Mouse (Mus musculus) kidney, postnatal 36 days (tissue): Measurements from ENCODE around the gene Abtb2.
A peak's percentile ranks its signal among the peaks of the same experiment; 100 is the strongest.

ENCODE experiments used
- DNase-seq, 2 experiments: peaks; one replicate each; pipeline ENCODE4 v3.0.0; 2021 to 2022; ENCODE audit warnings: mixed read lengths in 2 of 2

The Abtb2 gene

DNA sequence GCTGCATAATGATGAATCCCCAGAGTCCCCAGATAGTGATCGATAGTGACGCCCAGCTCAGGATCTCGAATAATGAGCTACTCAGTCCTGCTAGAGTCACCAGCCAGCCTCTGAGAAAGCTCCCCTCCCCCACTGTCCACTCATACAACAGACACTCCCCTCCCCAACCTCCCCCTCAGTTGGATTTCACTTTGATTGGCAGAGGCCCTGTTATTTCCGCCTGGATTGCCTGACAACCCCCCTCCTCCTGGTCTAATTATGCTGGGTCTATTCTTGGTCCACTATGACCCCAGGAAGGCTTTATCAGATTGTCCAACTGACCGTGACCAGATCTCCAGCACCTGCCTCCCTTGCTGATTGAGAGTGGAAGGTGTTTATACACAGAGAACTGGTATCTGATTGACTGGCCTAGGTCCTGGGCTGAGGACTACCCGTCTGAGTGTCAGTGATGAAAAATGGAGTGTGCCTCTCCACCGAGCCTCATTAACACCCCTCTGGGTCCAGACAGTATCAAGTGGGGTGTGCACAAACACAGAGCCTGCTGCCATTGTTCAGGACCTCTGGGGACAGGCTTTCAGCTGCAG lies 59.3 kb downstream of the Abtb2 start:
- DNase-seq = peak; percentile 40 to 61

DNA sequence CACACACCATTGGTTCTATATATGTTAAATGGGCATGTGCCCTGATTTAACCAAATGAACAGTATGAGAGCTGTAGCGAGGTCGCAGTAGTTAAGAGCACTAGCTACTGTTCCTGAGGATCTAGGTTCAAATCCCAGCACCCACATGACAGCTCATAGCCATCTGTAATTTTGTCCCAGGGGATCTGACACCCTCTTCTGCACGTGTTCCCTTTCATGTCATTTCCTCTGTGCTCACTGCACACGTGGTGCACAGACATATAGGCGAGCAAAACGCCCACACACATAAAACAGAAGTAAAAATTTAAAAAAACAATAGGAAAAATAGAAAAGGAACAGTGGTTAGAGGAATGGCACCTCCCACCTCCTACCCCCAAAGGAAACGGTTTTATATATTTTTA lies 61.0 kb downstream of the Abtb2 start:
- DNase-seq = no peak

DNA sequence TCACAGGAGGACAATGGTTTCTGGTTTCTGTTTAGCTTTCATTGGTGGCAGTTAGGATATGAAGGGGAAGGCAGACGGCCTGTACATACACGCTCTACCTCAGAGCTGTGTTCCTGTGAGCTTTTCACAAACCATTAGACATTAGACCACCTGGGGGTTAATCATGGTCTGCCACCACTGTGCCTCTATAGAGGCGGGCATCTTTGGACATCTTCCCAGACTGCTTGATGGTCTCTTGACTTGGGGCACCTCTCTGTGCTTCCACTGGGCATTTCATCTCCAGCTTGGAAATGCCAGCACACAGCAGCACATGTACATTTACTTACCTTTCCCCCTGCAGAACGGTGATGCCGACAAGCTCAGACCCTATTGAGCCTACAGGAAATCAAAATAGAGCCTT lies 63.8 kb downstream of the Abtb2 start:
- no peak for DNase-seq

DNA sequence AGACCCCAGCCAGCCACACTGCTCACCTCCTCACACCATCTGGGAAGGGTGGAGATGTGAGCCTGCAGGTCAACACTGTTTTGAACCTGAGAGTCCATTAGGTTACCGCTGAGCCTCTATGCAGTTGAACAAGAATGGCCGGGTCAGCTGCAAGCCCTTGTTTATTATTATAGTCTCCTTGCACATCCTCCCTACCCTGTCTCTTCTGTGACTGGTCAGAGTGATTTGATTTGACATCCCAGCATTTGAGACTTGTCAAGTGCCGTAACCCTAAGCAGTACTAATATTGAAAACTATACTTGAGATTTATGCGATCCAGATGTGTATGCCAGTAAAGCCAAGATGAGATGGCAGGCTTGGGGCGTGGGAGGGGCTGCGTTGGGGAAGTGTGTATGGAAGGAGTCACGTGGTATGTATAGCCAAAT lies 65.2 kb downstream of the Abtb2 start:
- DNase-seq = no peak

DNA sequence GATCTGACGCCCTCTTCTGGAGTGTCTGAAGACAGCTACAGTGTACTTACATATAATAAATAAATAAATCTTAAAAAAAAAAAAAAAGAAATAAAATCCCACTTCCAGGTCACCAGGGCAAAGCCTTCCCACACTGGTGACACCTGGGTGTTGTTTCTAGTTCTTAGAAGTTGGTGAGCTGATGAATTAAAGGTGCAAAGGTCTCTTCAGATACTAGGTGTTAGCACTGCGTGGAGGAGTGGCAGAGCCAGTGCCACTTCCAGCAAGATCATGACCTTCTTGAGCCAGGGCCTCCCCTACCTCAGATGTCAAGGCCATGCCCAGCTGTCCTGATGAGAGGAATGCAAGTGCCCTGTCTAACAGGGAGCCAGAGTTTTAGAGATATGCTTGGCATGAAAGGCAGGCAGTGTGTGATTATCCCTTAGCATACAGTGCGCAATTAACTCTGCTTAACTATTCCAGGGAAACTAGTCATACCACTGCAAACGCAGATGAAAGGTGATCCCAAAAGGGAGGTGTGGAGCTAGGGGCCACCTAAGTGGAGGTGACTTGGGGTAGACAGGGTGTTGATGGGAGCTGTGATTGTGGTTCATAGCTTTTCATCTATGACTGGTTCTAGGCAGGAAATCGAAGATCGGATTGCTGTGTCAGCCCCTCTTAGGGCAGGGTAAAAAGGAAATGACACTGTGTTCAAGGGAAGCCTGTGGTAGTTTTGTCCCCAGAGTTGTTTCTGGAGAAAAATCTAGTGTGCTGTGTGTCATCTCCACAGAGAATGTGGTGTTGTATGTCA lies 66.2 kb downstream of the Abtb2 start:
- DNase-seq = peak in 1 of 2 experiments; percentile 14

DNA sequence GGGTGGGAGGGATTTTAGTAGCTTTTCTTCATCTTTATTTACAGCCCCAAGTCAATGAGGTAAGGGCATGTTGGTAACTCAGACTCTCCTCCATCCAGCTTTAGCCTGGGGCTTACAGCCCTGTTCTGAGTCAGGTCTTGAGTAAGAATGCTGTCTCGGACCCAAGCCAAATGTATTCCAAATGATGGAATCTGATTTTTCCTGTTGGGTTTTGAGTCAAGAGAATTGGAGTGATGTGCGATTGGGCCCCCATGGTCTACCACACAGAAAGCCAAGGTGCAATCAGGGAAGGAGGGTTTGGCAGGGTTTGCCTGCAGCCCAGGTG lies 66.8 kb downstream of the Abtb2 start:
- no peak for DNase-seq

DNA sequence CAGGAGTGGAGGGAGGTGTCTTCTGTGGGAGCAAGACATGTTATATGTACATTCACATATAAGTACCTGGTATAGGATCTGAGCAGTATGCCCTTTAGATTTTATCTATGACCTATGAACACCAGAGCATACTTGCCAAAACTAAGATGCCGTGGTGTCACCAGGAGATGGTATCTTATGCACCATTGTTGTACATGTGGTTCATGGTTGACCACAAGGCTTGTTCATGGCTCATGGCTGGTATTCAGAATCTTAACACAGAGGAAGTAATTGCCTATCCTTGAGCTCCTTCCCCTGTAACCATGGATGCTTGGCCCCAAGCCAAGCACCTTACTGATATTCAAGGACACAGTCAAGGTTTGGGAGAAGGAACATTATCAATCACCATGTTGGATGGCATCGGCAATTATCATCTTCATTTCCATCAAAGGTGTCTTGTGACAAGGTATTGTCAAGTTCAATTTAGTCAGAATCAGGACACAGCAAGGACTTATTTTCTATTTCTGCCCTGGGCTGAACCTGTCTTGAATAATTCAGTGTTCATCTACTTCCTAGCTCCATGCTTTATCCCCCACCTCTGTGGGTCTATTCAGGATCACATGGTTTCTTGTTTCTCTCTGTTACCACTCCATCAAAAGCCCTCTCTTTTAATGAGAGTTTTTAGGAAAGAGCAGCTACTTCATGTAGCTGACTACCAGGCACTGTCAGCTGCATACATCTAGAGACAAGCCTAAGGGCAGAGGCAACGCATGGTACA lies 69.8 kb downstream of the Abtb2 start:
- no peak for DNase-seq

DNA sequence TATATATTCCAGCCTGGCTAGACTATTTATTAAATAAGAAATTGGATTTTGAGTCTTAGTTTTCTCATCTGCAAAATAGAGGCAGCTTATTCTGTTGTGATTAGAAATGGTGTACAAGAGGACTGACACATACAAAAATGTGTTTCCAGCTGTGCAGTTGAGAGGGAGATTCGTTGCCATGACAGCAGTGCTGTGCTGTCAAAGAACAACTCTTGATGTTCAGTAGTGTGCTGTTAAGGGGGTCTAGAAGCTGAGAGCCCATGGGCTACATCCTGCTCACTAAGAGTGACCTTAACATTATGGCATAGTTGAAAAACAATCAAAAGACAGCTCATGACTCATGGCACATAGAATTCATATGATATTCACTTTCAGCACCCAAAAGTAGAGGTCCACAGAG lies 71.3 kb downstream of the Abtb2 start:
- DNase-seq = no peak

DNA sequence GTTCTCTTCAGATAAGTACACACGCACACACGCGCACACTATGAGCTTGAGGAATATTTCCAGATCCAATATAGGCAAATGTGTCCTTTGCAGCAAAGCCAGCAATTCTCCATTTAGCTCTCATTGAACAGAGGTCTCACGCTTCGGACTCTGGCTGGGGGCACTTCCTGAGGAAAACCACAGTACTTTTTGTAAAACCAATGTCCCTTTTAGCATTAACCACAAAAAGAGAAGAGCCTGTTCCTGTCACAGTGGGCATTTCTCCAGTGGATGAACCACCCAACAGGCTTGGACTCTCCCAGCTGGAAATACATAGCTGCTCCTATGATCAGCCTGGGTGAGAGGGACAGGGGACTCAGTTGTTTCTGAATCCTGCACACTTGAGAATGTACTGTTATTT lies 71.8 kb downstream of the Abtb2 start:
- no peak for DNase-seq

DNA sequence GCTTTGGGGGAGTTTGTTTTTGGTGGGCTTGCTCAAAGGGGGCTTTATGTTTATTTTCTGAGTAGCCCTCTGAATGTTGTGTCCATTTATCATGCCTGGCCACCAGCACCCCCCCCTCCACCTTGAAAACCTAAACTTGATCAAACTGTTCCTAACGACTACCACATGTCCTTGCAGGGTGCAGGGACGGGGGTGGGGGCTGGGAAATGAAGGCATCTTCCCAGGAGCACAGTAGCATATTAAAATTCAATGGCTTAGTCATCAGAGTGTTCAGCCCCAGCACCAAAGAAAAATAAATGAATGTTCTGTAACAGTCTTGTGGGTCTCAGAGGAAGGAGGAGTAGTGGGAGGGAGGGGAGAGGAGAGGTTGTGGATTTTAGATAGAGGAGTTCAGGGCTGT lies 73.6 kb downstream of the Abtb2 start:
- no peak for DNase-seq

DNA sequence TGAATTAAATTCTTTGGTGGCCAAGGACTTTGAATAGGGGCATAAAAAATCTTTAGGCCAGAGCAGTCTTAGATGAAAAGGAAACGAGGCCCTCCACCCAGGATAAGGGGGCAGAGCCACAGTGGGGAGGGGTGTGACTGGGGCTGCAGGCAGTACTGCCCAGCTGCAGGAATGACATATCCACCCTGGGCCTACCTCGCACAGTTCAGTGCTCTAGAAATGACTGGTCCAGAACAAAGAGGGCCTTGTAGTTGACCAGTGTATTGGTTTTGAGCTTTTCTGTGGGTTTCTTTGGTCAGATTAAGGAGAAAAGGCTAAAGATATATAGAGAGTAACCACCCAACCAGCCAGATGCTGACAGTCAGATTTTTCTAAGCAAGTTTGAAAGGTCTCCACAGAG lies 74.8 kb downstream of the Abtb2 start:
- DNase-seq = no peak

DNA sequence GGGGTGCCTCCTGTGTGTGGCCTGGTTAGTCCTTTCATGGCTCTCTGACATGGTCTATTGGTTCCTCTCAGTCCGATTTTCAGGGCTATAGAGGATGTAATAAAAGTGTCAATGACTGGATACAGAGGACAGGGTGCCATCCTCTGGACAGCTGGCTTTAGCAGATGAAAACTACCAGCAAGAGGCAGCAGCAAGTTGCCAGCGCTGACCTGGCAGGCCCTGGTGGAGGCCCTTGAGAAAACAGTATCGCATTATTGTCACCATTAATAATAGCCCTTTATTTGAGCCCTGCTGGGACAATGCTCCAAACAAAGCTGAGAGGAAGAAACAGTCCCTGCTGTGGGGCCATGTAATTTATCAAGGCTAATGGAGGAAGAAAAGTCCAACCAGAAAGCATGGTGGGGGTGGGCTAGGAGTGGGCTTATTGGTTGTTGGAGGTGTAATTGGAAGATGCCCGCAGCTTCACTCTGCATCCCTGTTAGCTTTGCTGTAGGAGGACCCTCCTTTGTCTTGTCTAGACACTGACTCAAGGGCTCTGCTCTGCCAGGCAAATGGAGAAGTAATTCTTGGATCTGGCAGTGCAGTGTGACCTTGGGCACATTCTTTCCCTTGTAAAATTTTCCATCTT lies 77.6 kb downstream of the Abtb2 start:
- DNase-seq = no peak

DNA sequence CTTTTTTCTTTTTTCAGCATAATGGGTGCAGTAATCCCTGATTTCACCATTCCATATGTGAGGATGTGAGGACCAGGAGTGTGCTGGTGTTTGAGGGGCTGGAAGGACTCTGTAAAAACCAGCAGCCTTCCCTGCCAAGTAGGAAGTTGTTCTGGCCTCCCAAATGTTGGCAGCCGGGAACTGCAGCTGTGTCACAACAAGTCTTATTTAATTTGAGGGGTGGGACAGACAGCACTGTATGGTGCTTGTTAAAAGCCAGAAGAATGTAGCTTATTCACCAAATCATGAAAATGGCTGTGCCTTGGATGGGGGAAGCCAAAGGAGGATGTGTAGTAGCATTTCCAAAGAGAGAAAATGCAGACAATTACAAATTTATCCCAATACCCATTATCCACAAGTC lies 78.3 kb downstream of the Abtb2 start:
- DNase-seq = no peak

DNA sequence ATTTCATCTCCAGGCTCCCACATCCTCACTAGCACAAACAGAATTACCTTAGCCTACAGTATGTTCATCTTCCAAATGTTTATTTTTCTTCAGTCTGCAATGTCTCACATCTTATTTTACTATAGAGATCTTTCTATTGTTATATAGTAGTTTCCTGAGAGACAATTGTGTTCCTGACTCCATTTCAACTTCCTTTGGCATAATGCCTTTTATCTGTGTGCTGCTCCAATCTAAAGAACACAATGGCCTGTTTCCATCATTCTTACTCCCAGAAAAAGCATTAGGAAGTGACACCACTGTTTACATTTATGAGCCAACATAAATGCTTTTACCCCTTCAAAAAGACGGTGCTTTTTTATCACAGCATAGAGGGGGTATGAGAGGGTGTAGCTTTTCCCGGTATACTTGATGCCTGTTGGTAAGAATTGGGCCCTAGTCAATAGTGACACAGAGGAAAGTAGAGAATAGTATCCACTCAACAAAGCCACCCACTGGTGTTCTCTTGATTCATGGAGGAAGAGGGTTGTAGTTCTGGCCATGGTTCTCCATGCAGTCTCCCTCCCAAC lies 84.3 kb downstream of the Abtb2 start:
- no peak for DNase-seq

DNA sequence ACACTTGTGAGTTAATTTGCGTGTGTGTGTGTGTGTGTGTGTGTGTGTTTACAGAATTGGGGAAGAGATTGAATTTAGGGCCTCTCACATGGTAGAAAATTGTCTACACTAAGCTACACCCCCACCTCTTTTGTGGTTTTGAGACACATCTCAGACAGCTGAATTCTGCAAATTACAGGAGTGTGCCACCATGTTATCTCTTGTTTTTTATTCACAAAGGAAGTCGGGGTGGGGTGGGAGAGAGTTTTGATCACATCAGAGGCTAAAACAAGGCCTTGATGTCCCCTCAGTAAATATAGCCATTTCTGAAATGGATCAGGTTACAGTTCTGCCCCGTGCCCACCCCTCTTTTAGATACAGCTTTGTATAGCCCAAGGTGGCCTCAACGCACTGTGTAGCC lies 86.0 kb downstream of the Abtb2 start:
- DNase-seq = no peak

DNA sequence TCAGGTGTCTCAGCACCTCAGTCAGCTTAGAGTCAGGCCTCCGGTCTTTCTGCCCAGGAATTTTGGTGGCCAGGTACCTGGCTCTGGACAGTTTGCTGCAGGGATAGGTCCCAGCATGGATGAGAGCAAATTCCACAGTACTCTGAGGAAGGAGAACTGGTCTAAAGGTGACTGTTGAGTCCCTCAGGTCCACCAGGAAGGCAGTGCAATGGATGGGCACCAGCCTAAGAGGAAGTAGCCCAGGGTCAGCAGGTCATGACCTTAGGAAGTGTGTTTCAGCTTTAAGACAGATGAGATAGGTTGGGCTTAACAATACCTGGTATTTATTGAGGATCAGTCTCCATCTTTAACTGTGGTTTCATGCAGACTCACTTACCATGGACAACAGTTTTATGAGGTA lies 88.9 kb downstream of the Abtb2 start:
- no peak for DNase-seq

DNA sequence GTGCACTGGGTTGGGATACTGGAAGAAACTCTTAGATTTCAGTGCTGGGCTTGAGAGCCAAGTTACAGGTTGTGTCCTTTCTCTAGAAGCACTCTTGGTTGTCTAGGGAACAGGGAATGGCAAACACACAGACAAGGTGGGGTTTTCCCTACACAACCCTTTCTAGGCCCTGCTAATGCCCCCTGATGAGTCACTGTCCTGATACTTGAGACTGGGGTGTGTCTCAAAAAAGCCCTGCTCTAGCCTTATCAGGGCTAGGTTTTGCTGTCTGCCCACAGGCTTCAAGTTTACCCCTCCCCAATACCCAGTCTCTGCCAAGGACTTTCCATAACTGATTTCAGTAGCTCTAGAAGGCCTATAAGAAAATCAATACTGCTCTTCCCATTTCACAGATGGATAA lies 89.9 kb downstream of the Abtb2 start:
- no peak for DNase-seq

DNA sequence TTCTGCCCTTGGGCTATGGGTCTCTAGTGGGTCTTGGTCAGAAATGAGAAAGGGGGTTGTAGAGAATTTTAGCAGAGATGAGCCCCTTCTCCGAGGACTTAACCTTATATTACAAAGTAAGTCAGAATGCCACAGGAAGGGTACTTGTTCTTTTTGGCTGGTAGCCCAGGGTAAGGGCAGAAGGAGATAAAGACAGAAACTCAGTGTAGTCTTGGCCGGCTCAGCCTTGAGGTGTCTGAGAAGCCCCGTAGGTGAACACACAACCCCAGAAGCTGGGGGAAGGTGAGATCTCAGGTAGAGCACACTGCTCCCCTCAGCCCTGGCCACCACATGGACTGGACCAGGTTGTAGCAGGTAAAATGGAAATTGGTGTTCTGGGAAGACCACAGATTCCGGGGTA lies 93.1 kb downstream of the Abtb2 start:
- DNase-seq = no peak

DNA sequence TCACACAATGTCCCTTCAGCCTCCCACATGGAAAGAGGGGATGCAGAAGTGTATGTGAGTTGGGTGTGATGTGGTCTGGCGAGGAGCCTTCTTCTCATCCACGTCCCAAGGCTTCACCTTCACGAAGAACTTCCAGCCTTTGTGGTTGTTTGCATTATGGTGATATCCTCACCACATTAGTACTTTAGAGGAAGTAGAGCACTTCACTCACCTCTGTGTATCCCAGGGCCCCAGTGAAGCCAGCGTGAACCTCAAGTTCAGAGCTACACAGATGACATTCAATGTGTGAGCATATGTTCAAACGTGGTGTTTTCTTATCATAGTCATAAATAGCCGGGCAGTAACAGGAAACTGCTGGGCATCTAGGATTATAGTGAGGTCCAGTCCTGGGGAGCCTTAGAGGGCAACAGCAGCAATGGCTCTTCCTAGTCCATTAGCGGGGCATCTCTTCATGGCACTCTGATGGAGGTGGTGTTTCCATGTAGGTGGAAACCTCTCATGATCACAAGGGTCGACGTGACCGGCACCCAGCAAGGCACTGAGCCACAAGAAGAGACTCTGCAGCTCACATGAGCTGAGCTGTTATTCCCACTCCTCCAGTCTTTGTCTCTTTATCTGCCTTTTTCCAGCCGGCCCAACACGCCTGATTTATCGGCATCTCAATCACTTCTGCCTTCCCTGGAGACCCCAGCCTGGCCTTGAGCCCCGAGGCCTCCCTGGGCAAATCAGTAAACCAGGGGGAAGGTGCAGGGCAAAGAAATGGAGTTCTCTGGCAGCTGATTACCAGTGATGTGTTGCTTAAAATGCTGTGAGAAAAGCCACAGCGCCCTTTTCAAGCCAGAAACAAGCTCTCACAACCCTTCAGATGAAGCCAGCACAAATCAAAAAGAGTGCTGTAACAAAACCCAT lies 93.8 kb downstream of the Abtb2 start:
- no peak for DNase-seq

DNA sequence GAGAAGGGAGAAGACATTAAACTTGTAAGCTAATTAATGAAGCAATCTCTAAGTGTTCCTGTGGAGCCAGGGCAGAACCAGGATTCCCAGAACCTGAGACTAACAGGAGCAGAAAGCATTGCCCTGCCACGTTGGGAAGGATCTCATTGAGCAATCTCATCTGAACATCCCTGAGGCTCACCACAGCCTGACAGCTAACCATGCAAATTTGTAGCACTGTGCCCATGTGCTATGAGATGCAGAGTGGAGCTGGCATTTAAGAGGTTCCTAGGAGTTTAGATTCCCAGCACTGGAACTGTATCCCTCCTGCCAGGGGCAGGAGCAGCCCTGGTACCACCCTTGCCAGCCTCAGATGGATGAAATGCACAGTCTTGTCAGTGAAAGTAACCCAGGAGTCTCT lies 95.6 kb downstream of the Abtb2 start:
- no peak for DNase-seq

DNA sequence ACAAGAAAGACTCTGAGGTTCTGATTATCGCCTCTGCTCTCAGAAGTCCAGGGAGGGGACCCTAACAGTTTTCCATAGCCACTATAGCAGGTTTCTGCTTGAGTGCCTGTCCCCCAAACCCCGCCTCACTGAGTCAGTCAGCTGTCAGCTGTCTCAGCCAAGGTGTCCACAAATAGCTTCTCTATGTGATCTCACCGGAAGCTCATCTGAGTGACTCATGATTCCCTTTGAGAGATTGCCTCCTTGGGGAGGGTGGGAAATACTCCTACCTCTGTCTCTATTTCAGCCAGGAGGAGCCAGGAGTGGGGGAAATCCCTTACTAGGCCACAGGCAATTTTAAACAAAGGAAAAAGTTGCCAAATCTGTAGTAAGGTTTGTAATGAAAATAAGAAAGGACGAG lies 96.0 kb downstream of the Abtb2 start:
- DNase-seq = no peak

DNA sequence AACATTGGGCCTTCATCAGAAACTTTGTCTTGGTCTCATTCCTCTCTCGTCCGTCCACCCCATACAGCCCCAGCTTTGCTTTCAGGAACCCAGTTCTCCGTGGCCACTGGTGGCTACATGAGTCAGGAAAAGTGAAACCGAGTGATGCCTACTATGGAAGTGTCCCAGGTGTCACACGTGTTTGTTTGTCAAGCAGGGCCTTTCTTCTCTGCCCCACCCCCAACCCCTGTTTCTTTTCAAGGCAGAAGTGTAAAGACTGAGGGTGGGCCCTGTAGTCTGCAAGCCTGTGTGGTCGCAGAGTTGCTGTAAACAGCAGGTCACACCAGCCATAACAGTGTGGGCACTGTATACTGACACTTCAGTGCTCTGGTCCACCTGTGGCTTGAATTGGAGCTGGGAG lies 98.2 kb downstream of the Abtb2 start:
- no peak for DNase-seq
